Mouse (Mus musculus) MEL (cell line): Measurements from ENCODE around the gene Clptm1. TPM values are rescaled to one million over a fixed set of nuclear protein-coding genes. Genes with fewer than 3 reads are reported as not detected.
A peak's percentile ranks its signal among the peaks of the same experiment; 100 is the strongest.

Experiments used
- DNase-seq: peaks from one replicate; pipeline ENCODE4 v3.0.0; 2011; ENCODE audit warnings: low read depth, low spot score
- H3K27ac ChIP-seq: 2 replicates; pipeline ENCODE4 v1.5.1; 2012; ENCODE audit warnings: low read depth, mild to moderate bottlenecking, control low read depth, low read length, moderate library complexity; ENCODE audit not compliant: control insufficient read depth
- H3K27me3 ChIP-seq, 2 experiments: fragments of 150-350 bp in 1 of 2; sonication (generic) in 1 of 2; 2 replicates each; pipeline ENCODE4 v1.6.1; 2012; ENCODE audit warnings: low read length in 2 of 2, mild to moderate bottlenecking in 2 of 2, improper control_type of control experiment in 1 of 2, moderate library complexity in 1 of 2; ENCODE audit not compliant: insufficient read depth in 2 of 2, control insufficient read depth in 1 of 2
- H3K36me3 ChIP-seq, 2 experiments: 2 replicates each; pipeline ENCODE4 v1.6.1; 2012 to 2014; ENCODE audit warnings: low read length in 2 of 2, improper control_type of control experiment in 1 of 2, inconsistent platforms in 1 of 2, mild to moderate bottlenecking in 1 of 2; ENCODE audit not compliant: insufficient read depth in 2 of 2, control insufficient read depth in 1 of 2
- H3K4me1 ChIP-seq, 2 experiments: fragments of 150-350 bp in 1 of 2; sonication (generic) in 1 of 2; 2 replicates each; pipeline ENCODE4 v1.6.1; 2012; ENCODE audit warnings: low read length in 2 of 2, improper control_type of control experiment in 1 of 2, mild to moderate bottlenecking in 1 of 2; ENCODE audit not compliant: insufficient read depth in 2 of 2, control insufficient read depth in 1 of 2
- H3K4me3 ChIP-seq, 2 experiments: fragments of 150-350 bp in 1 of 2; sonication (generic) in 1 of 2; 2 replicates each; pipeline ENCODE4 v1.5.1; 2012; ENCODE audit warnings: low read depth in 2 of 2, low read length in 2 of 2, mild to moderate bottlenecking in 2 of 2, moderate library complexity in 2 of 2, control low read depth in 1 of 2, improper control_type of control experiment in 1 of 2; ENCODE audit not compliant: control insufficient read depth in 1 of 2, insufficient read depth in 1 of 2
- H3K79me2 ChIP-seq: 2 replicates; pipeline ENCODE4 v1.6.1; 2012; ENCODE audit warnings: mild to moderate bottlenecking, low read length, moderate library complexity; ENCODE audit not compliant: control insufficient read depth, poor library complexity, insufficient read depth
- H3K9ac ChIP-seq: 2 replicates; pipeline ENCODE4 v1.6.1; 2012; ENCODE audit warnings: low read depth, mild to moderate bottlenecking, control low read depth, low read length, moderate library complexity; ENCODE audit not compliant: control insufficient read depth, poor library complexity, severe bottlenecking
- H3K9me3 ChIP-seq: fragments of 150-350 bp; sonication (generic); replicated peaks from 2 replicates; pipeline ENCODE4 v1.6.1; 2012; ENCODE audit warnings: mild to moderate bottlenecking, low read length, improper control_type of control experiment, moderate library complexity; ENCODE audit not compliant: insufficient read depth
- BHLHE40 ChIP-seq: IDR thresholded peaks from 2 replicates; pipeline ENCODE4 v1.6.1; 2012; ENCODE audit warnings: low read depth, mild to moderate bottlenecking, inconsistent platforms, low read length, improper control_type of control experiment, borderline replicate concordance
- CHD1 ChIP-seq: IDR thresholded peaks from 2 replicates; pipeline ENCODE4 v1.6.1; 2012; ENCODE audit warnings: low read depth, mild to moderate bottlenecking, inconsistent platforms, low read length, improper control_type of control experiment
- CTCF ChIP-seq, 3 experiments: IDR thresholded peaks in 2 of 3; conservative IDR thresholded peaks in 1 of 3; 2 replicates each; pipeline ENCODE4 v1.5.1; 2011 to 2012; ENCODE audit warnings: low read length in 3 of 3, low read depth in 2 of 3, mild to moderate bottlenecking in 2 of 3, improper control_type of control experiment in 1 of 3, inconsistent platforms in 1 of 3, mixed read lengths in 1 of 3, moderate library complexity in 1 of 3; ENCODE audit not compliant: control insufficient read depth in 1 of 3, insufficient read depth in 1 of 3, poor library complexity in 1 of 3, severe bottlenecking in 1 of 3
- E2F4 ChIP-seq: IDR thresholded peaks from 2 replicates; pipeline ENCODE4 v1.6.1; 2011; ENCODE audit warnings: low read depth, low read length, improper control_type of control experiment, borderline replicate concordance
- ELF1 ChIP-seq: IDR thresholded peaks from 2 replicates; pipeline ENCODE4 v1.6.1; 2014; ENCODE audit warnings: low read depth, mild to moderate bottlenecking, inconsistent platforms, low read length, improper control_type of control experiment, moderate library complexity
- ETS1 ChIP-seq: IDR thresholded peaks from 2 replicates; pipeline ENCODE4 v1.6.1; 2012; ENCODE audit warnings: low read depth, mild to moderate bottlenecking, inconsistent platforms, low read length, improper control_type of control experiment, moderate library complexity
- GABPA ChIP-seq: IDR thresholded peaks from 2 replicates; pipeline ENCODE4 v1.6.1; 2012; ENCODE audit warnings: low read depth, mild to moderate bottlenecking, inconsistent platforms, low read length, improper control_type of control experiment, moderate library complexity
- MAFK ChIP-seq: IDR thresholded peaks from 2 replicates; pipeline ENCODE4 v1.6.1; 2011; ENCODE audit warnings: low read depth, mild to moderate bottlenecking, low read length, improper control_type of control experiment, borderline replicate concordance
- MAX ChIP-seq: IDR thresholded peaks from 2 replicates; pipeline ENCODE4 v1.6.1; 2011; ENCODE audit warnings: low read length, improper control_type of control experiment
- MXI1 ChIP-seq: IDR thresholded peaks from 2 replicates; pipeline ENCODE4 v1.6.1; 2011; ENCODE audit warnings: mild to moderate bottlenecking, low read depth, low read length, improper control_type of control experiment
- MYB ChIP-seq: IDR thresholded peaks from 2 replicates; pipeline ENCODE4 v1.6.1; 2011; ENCODE audit warnings: mild to moderate bottlenecking, low read depth, low read length, improper control_type of control experiment
- NELFE ChIP-seq: IDR thresholded peaks from 2 replicates; pipeline ENCODE4 v1.6.1; 2011; ENCODE audit warnings: low read depth, low read length, improper control_type of control experiment
- NRF1 ChIP-seq: IDR thresholded peaks from 2 replicates; pipeline ENCODE4 v1.6.1; 2014; ENCODE audit warnings: low read depth, mild to moderate bottlenecking, inconsistent platforms, low read length, improper control_type of control experiment, moderate library complexity; ENCODE audit not compliant: poor library complexity, insufficient read depth, severe bottlenecking
- POLR2A ChIP-seq, 2 experiments: IDR thresholded peaks; 2 replicates each; pipeline ENCODE4 v1.6.1; 2011 to 2012; ENCODE audit warnings: low read length in 2 of 2, mild to moderate bottlenecking in 2 of 2, control low read depth in 1 of 2, improper control_type of control experiment in 1 of 2, low read depth in 1 of 2, moderate library complexity in 1 of 2; ENCODE audit not compliant: control insufficient read depth in 1 of 2, insufficient read depth in 1 of 2, poor library complexity in 1 of 2
- POLR2AphosphoS2 ChIP-seq: IDR thresholded peaks from 2 replicates; pipeline ENCODE4 v1.6.1; 2011; ENCODE audit warnings: low read length, improper control_type of control experiment
- POLR2AphosphoS5 ChIP-seq: IDR thresholded peaks from 2 replicates; pipeline ENCODE4 v1.6.1; 2012; ENCODE audit warnings: low read depth, borderline replicate concordance, mild to moderate bottlenecking, inconsistent platforms, low read length, moderate library complexity, mixed read lengths
- RAD21 ChIP-seq: IDR thresholded peaks from 2 replicates; pipeline ENCODE4 v1.6.1; 2011; ENCODE audit warnings: mild to moderate bottlenecking, low read depth, low read length, improper control_type of control experiment
- RCOR1 ChIP-seq: IDR thresholded peaks from 2 replicates; pipeline ENCODE4 v1.6.1; 2012; ENCODE audit warnings: low read depth, mild to moderate bottlenecking, inconsistent platforms, low read length, improper control_type of control experiment
- SMC3 ChIP-seq: IDR thresholded peaks from 2 replicates; pipeline ENCODE4 v1.6.1; 2011; ENCODE audit warnings: low read depth, low read length, improper control_type of control experiment
- TBP ChIP-seq: IDR thresholded peaks from 2 replicates; pipeline ENCODE4 v1.8.0; 2011; ENCODE audit warnings: low read depth, low read length, improper control_type of control experiment
- TCF12 ChIP-seq: IDR thresholded peaks from 2 replicates; pipeline ENCODE4 v1.6.1; 2014; ENCODE audit warnings: low read depth, mild to moderate bottlenecking, inconsistent platforms, low read length, improper control_type of control experiment, moderate library complexity
- UBTF ChIP-seq: IDR thresholded peaks from 2 replicates; pipeline ENCODE4 v1.6.1; 2012; ENCODE audit warnings: low read depth, mild to moderate bottlenecking, inconsistent platforms, low read length, improper control_type of control experiment, moderate library complexity, borderline replicate concordance; ENCODE audit not compliant: insufficient read depth
- USF1 ChIP-seq: IDR thresholded peaks from 2 replicates; pipeline ENCODE4 v1.6.1; 2014; ENCODE audit warnings: low read depth, mild to moderate bottlenecking, inconsistent platforms, low read length, improper control_type of control experiment, moderate library complexity
- ZC3H11A ChIP-seq: IDR thresholded peaks from 2 replicates; pipeline ENCODE4 v1.6.1; 2012; ENCODE audit warnings: low read depth, mild to moderate bottlenecking, inconsistent platforms, low read length, improper control_type of control experiment
- polyA plus RNA-seq, 2 experiments: library from polyadenylated mRNA; stranded (reverse) in 1 of 2; unstranded in 1 of 2; fragments of >175 nt in 1 of 2; fragments of >200 nt in 1 of 2; gene quantifications; 2 replicates each; pipeline versions ENCODE4 v1.2.1 to v1.2.4; 2012; ENCODE audit warnings: low replicate concordance in 2 of 2, low read depth in 1 of 2; ENCODE audit not compliant: insufficient read length in 2 of 2, insufficient read depth in 1 of 2, missing spikeins in 1 of 2
- total RNA-seq: library from RNA; depleted of rRNA; stranded (reverse); fragments of 300-350 nt; gene quantifications from 2 replicates; pipeline ENCODE4 v1.2.3, GENCODE M21; 2012

Clptm1 gene
- total and polyA plus RNA-seq, 3 experiments, result 58.5 to 102 (median 62.4) TPM

- Histone ChIP-seq H3K27me3 (no peaks in the 10 kb centered on the region), H3K4me1 (no peaks in the 10 kb centered on the region), H3K9ac (no peak overlapping the region), H3K9me3 (no peaks in the 10 kb centered on the region), H3K79me2 (no peaks in the 10 kb centered on the region), H3K36me3 (no peaks in the 10 kb centered on the region), H3K27ac (no peak overlapping the region), H3K4me3 (no peak overlapping the region)
- no peak for TF ChIP-seq USF1
- TF ChIP-seq MAFK, result no peak
- no peak for TF ChIP-seq MAX
- peak; percentile 71 to 87 (median 82) for TF ChIP-seq CTCF (IDR thresholded peaks at IDR 0.05 in 2 of 3, conservative IDR thresholded peaks at IDR 0.05 in 1 of 3; ENCODE audit: control insufficient read depth in 1 of 3, insufficient read depth in 1 of 3, low read depth in 2 of 3, low read length in 3 of 3, poor library complexity in 1 of 3, severe bottlenecking in 1 of 3)
- no peak for TF ChIP-seq ETS1
- no peak for TF ChIP-seq TCF12
- TF ChIP-seq SMC3, result peak; percentile 77
- no peak for TF ChIP-seq POLR2A (IDR thresholded peaks at IDR 0.05; ENCODE audit: control insufficient read depth in 1 of 2, insufficient read depth in 1 of 2, low read depth in 1 of 2, low read length in 2 of 2, poor library complexity in 1 of 2)
- peak; percentile 57 for TF ChIP-seq ZC3H11A
- no peak for TF ChIP-seq POLR2AphosphoS2
- TF ChIP-seq RAD21, result peak; percentile 69
- no peak for TF ChIP-seq NRF1
- no peak for TF ChIP-seq NELFE
- 0 out of 2 replicates have a peak, but pooled peaks have one; percentile 16 for TF ChIP-seq BHLHE40
- no peak for TF ChIP-seq TBP
- TF ChIP-seq ELF1, result no peak
- DNase-seq, result peak; percentile 81
Observed at GRCm38 (mm10) chr7:19619004-19619801, 45.6 kb downstream of the Clptm1 start.

- Histone ChIP-seq H3K36me3 (no peaks in the 10 kb centered on the region), H3K79me2 (no peaks in the 10 kb centered on the region), H3K9me3 (no peaks in the 10 kb centered on the region)
Observed at GRCm38 (mm10) chr7:19615036-19615577, 49.7 kb downstream of the Clptm1 start.

More at GRCm38 (mm10) chr7:19615036-19615577, 49.7 kb downstream of the Clptm1 start:
- Histone ChIP-seq H3K9ac (no peak overlapping the region), H3K4me3 (no peak overlapping the region), H3K27ac (no peak overlapping the region), H3K27me3 (no peaks in the 10 kb centered on the region), H3K4me1 (no peaks in the 10 kb centered on the region)
- no peak for DNase-seq
- TF ChIP-seq MXI1 (no peak), ETS1 (no peak), POLR2A (IDR thresholded peaks at IDR 0.05; ENCODE audit: control insufficient read depth in 1 of 2, insufficient read depth in 1 of 2, low read depth in 1 of 2, low read length in 2 of 2, poor library complexity in 1 of 2) (no peak), MYB (no peak), MAX (no peak), E2F4 (no peak), RCOR1 (no peak), POLR2AphosphoS5 (no peak), GABPA (no peak), ZC3H11A (no peak), CHD1 (no peak), UBTF (no peak), TCF12 (no peak)
